Mouse (Mus musculus): ENCODE measurements around the gene Crcp.

DNA sequence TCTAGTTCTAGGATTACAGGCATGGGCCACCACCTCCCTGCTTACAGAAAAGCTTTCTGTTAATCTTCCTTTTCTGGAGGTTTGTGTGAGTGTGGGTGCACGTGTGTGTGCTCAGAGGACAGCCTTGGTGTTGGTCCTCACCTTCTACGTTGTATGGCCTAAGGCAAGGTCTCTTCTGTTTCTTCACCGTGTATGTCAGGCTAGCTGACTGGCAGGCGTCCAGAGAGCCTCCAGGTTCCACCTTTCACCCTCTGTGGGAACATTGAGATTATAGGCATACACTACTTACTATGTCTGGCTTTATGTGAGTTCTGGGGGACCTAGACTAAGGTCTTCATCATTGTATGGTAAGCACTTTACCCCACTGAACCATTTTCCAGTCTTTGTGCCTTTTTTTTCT is 53.3 kb downstream of the Crcp start:
- TF ChIP-seq CTCF (IDR thresholded peaks at IDR 0.05; ENCODE audit: low read depth, low read length) (no peak), POLR2A (IDR thresholded peaks at IDR 0.05; ENCODE audit: borderline replicate concordance, low read depth, low read length) (no peak)

Data from bone marrow macrophage, adult 2 months (primary cell).